Mouse (Mus musculus) forebrain, embryonic 10.5 days (tissue): ENCODE results near the gene Cyp1a1. TPM values are rescaled to one million over a fixed set of nuclear protein-coding genes. Genes with fewer than 3 reads are reported as not detected.

Experiments
- polyA plus RNA-seq: library from polyadenylated mRNA; unstranded; fragments of >200 nt; fragmentation: Nextera tagmentation; extraction: Ambion mirVana; gene quantifications from 2 replicates; pipeline ENCODE4 v1.2.1, GENCODE M21; 2016

Gene Cyp1a1
- polyA plus RNA-seq, 1 experiment from 2014 or later = 0.14 TPM

Other genes with a start within 250 kb of the Cyp1a1 start
- gene Ppcdc, start 247.8 kb upstream of the Cyp1a1 start, polyA plus RNA-seq = 24.8 and 25.6 TPM in 2 replicates
- gene Scamp5, start 219.9 kb upstream of the Cyp1a1 start, polyA plus RNA-seq = 12.9 and 15.5 TPM in 2 replicates
- gene Rpp25, start 183.9 kb upstream of the Cyp1a1 start, polyA plus RNA-seq = 1.2 and 1.4 TPM in 2 replicates
- gene Cox5a, start 166.7 kb upstream of the Cyp1a1 start, polyA plus RNA-seq = 686 and 693 TPM in 2 replicates
- 17.7 and 18.7 TPM in 2 replicates for gene Fam219b, start 150.4 kb upstream of the Cyp1a1 start, polyA plus RNA-seq
- gene Mpi, start 135.2 kb upstream of the Cyp1a1 start, polyA plus RNA-seq = 63.2 and 66.9 TPM in 2 replicates
- gene Scamp2, start 127.0 kb upstream of the Cyp1a1 start, polyA plus RNA-seq = 51.1 and 52.8 TPM in 2 replicates
- 12.8 and 14.7 TPM in 2 replicates for gene Ulk3, start 98.5 kb upstream of the Cyp1a1 start, polyA plus RNA-seq
- gene Cplx3, start 81.6 kb upstream of the Cyp1a1 start, polyA plus RNA-seq = 1.9 and 2.9 TPM in 2 replicates
- gene Lman1l, start 67.2 kb upstream of the Cyp1a1 start, polyA plus RNA-seq = not detected in 2 replicates
- 28.8 and 33.9 TPM in 2 replicates for gene Csk, start 34.3 kb upstream of the Cyp1a1 start, polyA plus RNA-seq
- not detected in 2 replicates for gene Cyp1a2, start 4.2 kb upstream of the Cyp1a1 start, polyA plus RNA-seq
- 42.8 and 43.9 TPM in 2 replicates for gene Edc3, start 20.6 kb downstream of the Cyp1a1 start, polyA plus RNA-seq
- 92.5 and 95.1 TPM in 2 replicates for gene Clk3, start 77.9 kb downstream of the Cyp1a1 start, polyA plus RNA-seq
- 41.0 and 41.7 TPM in 2 replicates for gene Arid3b, start 148.9 kb downstream of the Cyp1a1 start, polyA plus RNA-seq
- 109 and 111 TPM in 2 replicates for gene Ubl7, start 223.1 kb downstream of the Cyp1a1 start, polyA plus RNA-seq